17 mouse cellular contexts compared by ENCODE assay signal in the genomic region with DNA sequence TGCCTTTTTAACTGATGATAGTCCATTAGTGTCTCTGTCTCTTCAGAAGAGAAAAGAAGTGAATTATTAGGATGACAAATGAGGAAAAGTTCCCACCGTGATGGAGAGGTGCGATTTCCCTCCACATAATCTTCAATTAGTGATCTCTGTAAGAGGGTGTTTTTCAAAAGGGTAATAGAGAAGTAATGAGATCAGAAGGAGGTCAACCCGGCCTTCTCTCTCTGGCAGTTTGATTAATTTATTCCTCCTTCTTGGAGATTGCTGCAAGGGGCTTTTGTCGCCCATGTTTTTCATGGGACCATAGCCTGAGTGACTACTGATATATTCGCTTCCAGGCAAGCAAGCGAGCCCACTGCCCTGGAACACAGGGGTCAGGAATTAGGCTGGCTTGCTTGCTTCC.
A peak's percentile ranks its signal among the peaks of the same experiment; 100 is the strongest.
DNase-seq lines count a peak whose midpoint lies in the region; ATAC-seq lines count a peak whose summit lies in the region.
"Had no signal": no experiment of that assay in that cellular context is flagged by ENCODE, and none has a peak within 500 bp of the region (broad histone marks: within the 10 kb centered on the region; RNA-seq: fewer than 3 reads in every experiment).

No protein-coding gene starts in this region.

- no peak for DNase-seq in forebrain, embryonic 11.5 days (ENCODE audit: low spot score)
- peak; percentile 53 for DNase-seq in midbrain, embryonic 11.5 days (ENCODE audit: low spot score, missing footprints)
- no peak for DNase-seq in ovary, postnatal 36 days (ENCODE audit: low spot score)
- DNase-seq: adrenal gland, adult 2 months; adrenal gland, postnatal 10 days; adrenal gland, postnatal 25 days; cerebellum, adult 11-12 months; cerebellum, adult 2 months; cerebellum, adult 9-10 months; cerebellum, postnatal 10 days; cerebellum, postnatal 25 days; forebrain, postnatal 0 days had no signal

- no peaks in the 10 kb centered on the region for H3K36me3 ChIP-seq in forebrain, embryonic 12.5 days (replicated peaks)
- no peaks in the 10 kb centered on the region for H3K36me3 ChIP-seq in forebrain, embryonic 11.5 days (ENCODE audit: control insufficient read depth, insufficient read depth, low read length)
- no peaks in the 10 kb centered on the region for H3K36me3 ChIP-seq in midbrain, embryonic 11.5 days (ENCODE audit: control insufficient read depth, insufficient read depth, low read length)
- H3K36me3 ChIP-seq in midbrain, embryonic 16.5 days (ENCODE audit: control insufficient read depth, insufficient read depth, low read length) = no peaks in the 10 kb centered on the region
- H3K36me3 ChIP-seq: embryonic facial prominence, embryonic 10.5 days; embryonic facial prominence, embryonic 12.5 days; forebrain, embryonic 15.5 days had no signal

- H3K4me2 ChIP-seq in forebrain, embryonic 12.5 days = no peak overlapping the region
- no peak overlapping the region for H3K4me2 ChIP-seq in forebrain, embryonic 11.5 days (ENCODE audit: low read depth, low read length, severe bottlenecking)
- H3K4me2 ChIP-seq in midbrain, embryonic 11.5 days = no peak overlapping the region
- no peak overlapping the region for H3K4me2 ChIP-seq in midbrain, embryonic 16.5 days (ENCODE audit: low read length)
- H3K4me2 ChIP-seq: embryonic facial prominence, embryonic 12.5 days; forebrain, embryonic 15.5 days had no signal

- H3K4me1 ChIP-seq in forebrain, embryonic 12.5 days = peaks cover 11% of the 10 kb centered on the region
- peaks cover 3% of the 10 kb centered on the region; the same call in 1 of the 2 replicates for H3K4me1 ChIP-seq in forebrain, embryonic 11.5 days (replicated peaks; ENCODE audit: control insufficient read depth, insufficient read depth, low read length)
- no peaks in the 10 kb centered on the region for H3K4me1 ChIP-seq in midbrain, embryonic 11.5 days (ENCODE audit: control insufficient read depth, insufficient read depth, low read length)
- no peaks in the 10 kb centered on the region for H3K4me1 ChIP-seq in midbrain, embryonic 16.5 days (ENCODE audit: control insufficient read depth, insufficient read depth, low read length)

- H3K27me3 ChIP-seq in forebrain, embryonic 12.5 days = peaks cover 29% of the 10 kb centered on the region
- H3K27me3 ChIP-seq in forebrain, embryonic 11.5 days (ENCODE audit: control insufficient read depth, insufficient read depth, low read length) = no peaks in the 10 kb centered on the region; the same call in 1 of the 2 replicates
- no peaks in the 10 kb centered on the region for H3K27me3 ChIP-seq in midbrain, embryonic 11.5 days (ENCODE audit: control insufficient read depth, insufficient read depth, low read length)
- no peaks in the 10 kb centered on the region for H3K27me3 ChIP-seq in midbrain, embryonic 16.5 days (ENCODE audit: control insufficient read depth, insufficient read depth, low read depth, low read length)

- H3K4me3 ChIP-seq in forebrain, embryonic 12.5 days (replicated peaks) = no peak overlapping the region
- no peak overlapping the region for H3K4me3 ChIP-seq in forebrain, embryonic 11.5 days (ENCODE audit: low read depth, low read length)
- H3K4me3 ChIP-seq in midbrain, embryonic 11.5 days (ENCODE audit: low read depth, low read length) = no peak overlapping the region
- H3K4me3 ChIP-seq in midbrain, embryonic 16.5 days (ENCODE audit: low read depth, low read length) = no peak overlapping the region
- H3K4me3 ChIP-seq: embryonic facial prominence, embryonic 10.5 days; embryonic facial prominence, embryonic 12.5 days; forebrain, embryonic 15.5 days had no signal

- no peak overlapping the region for H3K27ac ChIP-seq in forebrain, embryonic 12.5 days
- no peak overlapping the region for H3K27ac ChIP-seq in forebrain, embryonic 11.5 days (ENCODE audit: low read depth, low read length)
- no peak overlapping the region for H3K27ac ChIP-seq in midbrain, embryonic 11.5 days (ENCODE audit: low read depth, low read length)
- H3K27ac ChIP-seq in midbrain, embryonic 16.5 days (ENCODE audit: low read length) = no peak overlapping the region
- H3K27ac ChIP-seq: embryonic facial prominence, embryonic 10.5 days; embryonic facial prominence, embryonic 12.5 days; forebrain, embryonic 15.5 days had no signal

- ATAC-seq in forebrain, embryonic 12.5 days (ENCODE audit: low FRiP score) = 0 out of 2 replicates have a peak, but pooled peaks have one; percentile 58
- ATAC-seq in forebrain, embryonic 11.5 days (replicated peaks; ENCODE audit: low FRiP score) = no peak; the same call in 1 of the 2 replicates
- no peak for ATAC-seq in midbrain, embryonic 11.5 days (ENCODE audit: low FRiP score)
- no peak for ATAC-seq in midbrain, embryonic 16.5 days
- ATAC-seq: forebrain, embryonic 15.5 days; forebrain, postnatal 0 days had no signal

- WGBS in forebrain, embryonic 12.5 days = 31% methylated on average over 6 of the region's 6 CpGs
- WGBS in forebrain, embryonic 11.5 days = 32% methylated on average over 6 of the region's 6 CpGs
- WGBS in midbrain, embryonic 11.5 days = 59% methylated on average over 6 of the region's 6 CpGs
- WGBS in midbrain, embryonic 16.5 days = 34% methylated on average over 6 of the region's 6 CpGs

- H3K9ac ChIP-seq in forebrain, embryonic 12.5 days = no peak overlapping the region
- H3K9ac ChIP-seq in forebrain, embryonic 11.5 days (ENCODE audit: low read length) = no peak overlapping the region
- no peak overlapping the region for H3K9ac ChIP-seq in midbrain, embryonic 11.5 days (ENCODE audit: low read length)
- no peak overlapping the region for H3K9ac ChIP-seq in midbrain, embryonic 16.5 days (ENCODE audit: low read depth, low read length)
- H3K9ac ChIP-seq: embryonic facial prominence, embryonic 12.5 days; forebrain, embryonic 15.5 days; forebrain, postnatal 0 days had no signal

- no peaks in the 10 kb centered on the region for H3K9me3 ChIP-seq in forebrain, embryonic 12.5 days
- no peaks in the 10 kb centered on the region for H3K9me3 ChIP-seq in forebrain, embryonic 11.5 days (ENCODE audit: control insufficient read depth, low read length)
- H3K9me3 ChIP-seq in midbrain, embryonic 11.5 days (ENCODE audit: control insufficient read depth, low read length) = no peaks in the 10 kb centered on the region
- H3K9me3 ChIP-seq in midbrain, embryonic 16.5 days (replicated peaks; ENCODE audit: control insufficient read depth, low read length, poor library complexity, severe bottlenecking) = no peaks in the 10 kb centered on the region
- H3K9me3 ChIP-seq: embryonic facial prominence, embryonic 10.5 days; embryonic facial prominence, embryonic 12.5 days; forebrain, embryonic 15.5 days had no signal
